Mouse (Mus musculus): ENCODE results near the gene Ppp2r1b.

DNA sequence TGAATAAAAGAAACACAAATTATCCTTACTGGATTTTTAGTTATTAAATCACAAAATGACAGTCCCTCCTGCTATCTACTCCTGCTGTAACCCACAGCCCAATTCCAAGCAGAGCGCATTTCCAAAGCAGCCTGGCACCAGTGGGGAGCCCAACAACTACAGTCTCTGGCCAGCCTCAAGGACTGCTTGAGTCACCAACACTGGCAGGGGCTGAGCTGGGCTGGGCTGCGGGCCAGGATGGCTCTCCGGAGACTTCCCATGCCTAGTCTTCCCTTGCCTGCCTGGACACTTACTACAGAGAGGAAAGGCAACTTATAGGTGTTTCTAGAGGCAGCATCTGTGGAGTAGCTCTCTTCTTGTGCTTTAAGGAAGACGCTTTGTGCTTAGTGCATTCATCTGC is 48.6 kb downstream of the Ppp2r1b start:
- TF ChIP-seq CTCF (conservative IDR thresholded peaks at IDR 0.05; ENCODE audit: insufficient read depth, insufficient read length, low read depth, low read length) (no peak), POLR2A (IDR thresholded peaks at IDR 0.05; ENCODE audit: low read depth, low read length) (no peak)
